Mouse (Mus musculus) hindbrain, embryonic 12.5 days (tissue): ENCODE results near the gene Clspn. TPM values are rescaled to one million over a fixed set of nuclear protein-coding genes. Genes with fewer than 3 reads are reported as not detected.

Experiments
- ATAC-seq: fragments of 200-750 bp; cut with Nextera tagmentation; 2 replicates; pipeline ENCODE4 v1.8.0; 2017; ENCODE audit warnings: moderate TSS enrichment; ENCODE audit not compliant: low FRiP score
- H3K27ac ChIP-seq: fragments of 300-500 bp; sonication (generic); 2 replicates; pipeline ENCODE4 v1.5.1; 2016; ENCODE audit warnings: mild to moderate bottlenecking
- H3K27me3 ChIP-seq: fragments of 300-500 bp; sonication (generic); 2 replicates; pipeline ENCODE4 v1.6.1; 2016; ENCODE audit warnings: mild to moderate bottlenecking
- H3K36me3 ChIP-seq: fragments of 300-500 bp; sonication (generic); 2 replicates; pipeline ENCODE4 v1.6.1; 2016; ENCODE audit warnings: mild to moderate bottlenecking
- H3K4me1 ChIP-seq: fragments of 300-500 bp; sonication (generic); 2 replicates; pipeline ENCODE4 v1.6.1; 2016
- H3K4me2 ChIP-seq: fragments of 300-500 bp; sonication (generic); replicated peaks from 2 replicates; pipeline ENCODE4 v1.6.1; 2016; ENCODE audit warnings: mild to moderate bottlenecking
- H3K4me3 ChIP-seq: fragments of 300-500 bp; sonication (generic); 2 replicates; pipeline ENCODE4 v1.5.1; 2016; ENCODE audit warnings: mild to moderate bottlenecking
- H3K9ac ChIP-seq: fragments of 300-500 bp; sonication (generic); 2 replicates; pipeline ENCODE4 v1.6.1; 2016; ENCODE audit warnings: mild to moderate bottlenecking, moderate library complexity
- H3K9me3 ChIP-seq: fragments of 300-500 bp; sonication (generic); replicated peaks from 2 replicates; pipeline ENCODE4 v1.6.1; 2016; ENCODE audit warnings: mild to moderate bottlenecking
- WGBS: fragments of 180-500 bp; shearing (Covaris S2); methylation state at CpG from one replicate; pipeline ENCODE4 v1.1.7; 2016; 5-methylcytosine and 5-hydroxymethylcytosine counted together
- polyA plus RNA-seq: library from polyadenylated mRNA; unstranded; fragments of >200 nt; fragmentation: Nextera tagmentation; extraction: Ambion mirVana; gene quantifications from 2 replicates; pipeline ENCODE4 v1.2.1, GENCODE M21; 2016

The Clspn gene
- polyA plus RNA-seq, 1 experiment from 2014 or later, result 27.2 TPM

DNA sequence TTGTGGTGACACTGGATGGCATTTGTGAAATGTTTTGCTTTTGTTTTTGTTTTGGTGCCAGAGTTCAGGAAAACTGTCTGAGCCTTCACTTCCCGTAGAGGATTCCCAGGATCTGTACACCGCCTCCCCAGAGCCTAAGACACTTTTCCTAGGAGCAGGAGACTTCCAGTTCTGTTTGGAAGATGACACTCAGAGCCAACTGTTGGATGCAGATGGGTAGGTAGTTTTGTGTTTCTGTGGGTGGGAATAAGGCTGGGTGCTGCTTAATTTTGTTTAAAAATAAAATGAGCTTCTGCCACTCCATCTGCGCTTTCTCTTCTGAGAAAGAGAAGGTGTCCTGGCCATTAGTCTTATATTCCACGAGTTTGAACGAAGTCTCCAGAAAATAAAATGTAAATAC, 19.5 kb downstream of the Clspn start:
- peaks cover 90% of the 10 kb centered on the region for H3K36me3 ChIP-seq
- no peaks in the 10 kb centered on the region for H3K4me1 ChIP-seq
- ATAC-seq, result no peak
- WGBS, result 91% methylated on average over 5 of the region's 5 CpGs
- H3K4me3 ChIP-seq, result no peak overlapping the region
- H3K27ac ChIP-seq, result no peak overlapping the region
- H3K27me3 ChIP-seq, result no peaks in the 10 kb centered on the region
- no peak overlapping the region for H3K9ac ChIP-seq
- no peak overlapping the region for H3K4me2 ChIP-seq
- H3K9me3 ChIP-seq, result no peaks in the 10 kb centered on the region

DNA sequence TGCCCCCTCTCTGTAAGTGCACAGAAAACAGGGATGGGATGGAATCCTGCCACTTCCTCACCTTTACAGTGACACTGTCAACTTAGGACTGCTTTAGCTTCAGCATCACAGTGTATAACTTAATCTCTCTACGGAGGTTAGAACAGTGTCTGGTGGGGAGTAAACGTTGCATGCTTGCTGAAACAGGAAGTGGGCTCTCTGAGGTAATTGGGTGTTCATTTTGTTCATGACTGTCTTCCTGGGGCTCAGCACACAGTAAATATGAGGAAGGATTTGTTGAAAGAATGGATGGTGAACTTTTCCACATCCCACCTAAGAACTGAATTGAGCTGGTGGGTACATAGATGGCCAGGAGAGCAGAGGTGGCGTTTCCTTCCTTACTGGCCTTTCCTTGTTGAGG, 21.2 kb downstream of the Clspn start:
- no peaks in the 10 kb centered on the region for H3K9me3 ChIP-seq
- no peak overlapping the region for H3K9ac ChIP-seq
- no peak overlapping the region for H3K4me3 ChIP-seq
- H3K4me1 ChIP-seq, result no peaks in the 10 kb centered on the region
- WGBS, result 96% methylated on average over 3 of the region's 3 CpGs
- no peak for ATAC-seq
- peaks cover 79% of the 10 kb centered on the region for H3K36me3 ChIP-seq
- no peak overlapping the region for H3K4me2 ChIP-seq
- H3K27me3 ChIP-seq, result no peaks in the 10 kb centered on the region
- H3K27ac ChIP-seq, result no peak overlapping the region

DNA sequence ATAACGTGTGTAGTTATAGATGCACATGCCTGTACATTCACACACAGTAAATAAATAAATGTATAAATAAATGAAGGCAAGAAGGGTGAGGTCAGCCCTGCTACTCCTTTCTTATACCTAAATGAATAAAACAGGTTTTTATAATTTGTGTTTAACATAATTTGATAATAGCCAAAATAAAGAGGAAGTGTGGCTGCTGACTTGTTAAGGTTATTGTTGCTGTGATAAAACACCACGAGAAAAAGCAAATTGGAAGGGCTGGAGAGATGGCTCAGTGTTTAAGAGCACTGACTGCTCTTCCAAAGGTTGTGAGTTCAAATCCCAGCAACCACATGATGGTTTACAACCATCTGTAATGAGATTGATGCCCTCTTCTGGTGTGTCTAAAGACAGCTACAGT, 22.3 kb downstream of the Clspn start:
- Histone ChIP-seq H3K4me3 (no peak overlapping the region), H3K36me3 (peaks cover 76% of the 10 kb centered on the region), H3K4me2 (no peak overlapping the region), H3K4me1 (no peaks in the 10 kb centered on the region), H3K9ac (no peak overlapping the region), H3K9me3 (no peaks in the 10 kb centered on the region), H3K27ac (no peak overlapping the region), H3K27me3 (no peaks in the 10 kb centered on the region)
- no peak for ATAC-seq
- WGBS, result 89% methylated on average over 2 of the region's 2 CpGs

GRCm38 (mm10) chr4:126585739-126586138, 29.0 kb downstream of the Clspn start:
- no peaks in the 10 kb centered on the region for H3K4me1 ChIP-seq
- H3K9me3 ChIP-seq, result no peaks in the 10 kb centered on the region
- no peak overlapping the region for H3K9ac ChIP-seq
- no peak for ATAC-seq
- no peak overlapping the region for H3K27ac ChIP-seq
- H3K4me3 ChIP-seq, result no peak overlapping the region
- WGBS, result 97% methylated on average over 13 of the region's 13 CpGs
- H3K4me2 ChIP-seq, result no peak overlapping the region
- no peaks in the 10 kb centered on the region for H3K27me3 ChIP-seq
- peaks cover 56% of the 10 kb centered on the region for H3K36me3 ChIP-seq

DNA sequence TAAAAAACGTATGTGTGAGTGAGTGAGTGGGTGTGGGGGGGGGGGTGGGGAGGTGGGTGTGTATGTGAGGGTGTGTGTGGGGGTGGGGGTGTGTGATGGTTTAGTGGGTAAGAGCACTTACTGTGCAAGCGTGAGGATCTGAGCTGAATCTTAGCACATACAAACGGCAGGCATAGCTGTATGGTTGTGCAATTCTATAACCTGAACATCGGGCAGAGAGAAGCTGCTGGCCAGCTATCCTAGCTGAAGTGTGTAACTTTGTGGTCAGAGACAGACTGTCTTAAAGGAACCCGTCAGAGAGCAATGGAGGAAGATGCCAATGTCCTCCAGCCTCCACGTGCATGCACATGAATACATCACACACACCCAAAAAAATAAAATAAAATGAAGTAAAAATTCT, 35.3 kb downstream of the Clspn start:
- Histone ChIP-seq H3K4me1 (no peaks in the 10 kb centered on the region), H3K9me3 (no peaks in the 10 kb centered on the region), H3K36me3 (peaks cover 50% of the 10 kb centered on the region), H3K4me3 (no peak overlapping the region), H3K27me3 (no peaks in the 10 kb centered on the region), H3K9ac (no peak overlapping the region), H3K27ac (no peak overlapping the region), H3K4me2 (no peak overlapping the region)
- 92% methylated on average over 6 of the region's 6 CpGs for WGBS
- no peak for ATAC-seq

GRCm38 (mm10) chr4:126599971-126600754, 43.4 kb downstream of the Clspn start:
- H3K9ac ChIP-seq, result no peak overlapping the region
- no peak overlapping the region for H3K4me2 ChIP-seq
- no peak overlapping the region for H3K4me3 ChIP-seq
- no peaks in the 10 kb centered on the region for H3K36me3 ChIP-seq
- H3K27ac ChIP-seq, result no peak overlapping the region
- H3K4me1 ChIP-seq, result peaks cover 9% of the 10 kb centered on the region
- ATAC-seq, result no peak
- no peaks in the 10 kb centered on the region for H3K9me3 ChIP-seq
- H3K27me3 ChIP-seq, result peaks cover 44% of the 10 kb centered on the region
- WGBS, result 36% methylated on average over 8 of the region's 8 CpGs

DNA sequence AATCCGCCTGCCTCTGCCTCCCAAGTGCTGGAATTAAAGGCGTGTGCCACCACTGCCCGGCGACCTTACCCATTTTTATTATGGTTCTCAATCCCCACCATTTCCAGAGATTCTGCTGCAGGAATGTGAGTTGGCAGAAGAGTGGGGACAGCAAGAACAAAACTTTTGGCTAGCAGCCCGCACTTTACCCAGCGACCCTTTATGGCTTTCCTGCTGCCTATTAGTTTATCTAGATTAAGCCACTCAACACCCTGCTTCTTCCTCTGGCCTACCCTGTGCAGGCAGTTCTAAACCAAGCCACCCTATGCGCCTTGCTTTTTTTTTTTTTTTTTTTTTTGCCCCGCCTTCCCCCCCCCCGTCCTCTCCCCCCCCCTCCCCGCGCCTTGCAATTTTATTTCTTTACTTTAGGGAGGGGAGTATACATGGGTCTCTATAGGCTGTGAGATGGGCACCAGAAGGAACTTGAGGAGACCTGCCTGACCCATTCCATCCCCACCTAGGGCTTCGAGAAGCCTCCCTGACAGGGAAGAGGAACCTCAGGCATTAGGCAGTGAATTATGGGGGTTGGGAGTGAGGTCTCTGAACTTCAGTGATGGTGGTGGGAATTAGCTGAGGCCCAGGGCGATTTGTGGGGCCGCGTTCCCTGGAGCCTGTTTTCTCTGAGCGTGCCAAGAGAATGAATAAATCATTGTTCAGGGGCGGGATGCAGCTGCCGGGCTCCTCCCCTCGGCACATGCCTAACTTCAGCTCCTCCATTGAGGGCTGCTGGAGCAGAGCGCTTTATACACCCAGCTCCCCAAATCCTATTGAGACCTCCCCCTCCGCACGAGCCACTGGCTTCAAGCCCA, 45.1 kb downstream of the Clspn start:
- peak overlapping the region; percentile 2; the same call in 1 of the 2 replicates for H3K4me3 ChIP-seq
- peak overlapping the region; percentile 35 for H3K4me2 ChIP-seq
- H3K9ac ChIP-seq, result 0 out of 2 replicates have a peak overlapping the region, but pooled peaks have one; percentile 4
- WGBS, result 31% methylated on average over 18 of the region's 22 CpGs
- no peaks in the 10 kb centered on the region for H3K9me3 ChIP-seq
- H3K36me3 ChIP-seq, result no peaks in the 10 kb centered on the region
- no peak overlapping the region for H3K27ac ChIP-seq
- peak; percentile 89 for ATAC-seq
- peaks cover 9% of the 10 kb centered on the region for H3K4me1 ChIP-seq
- H3K27me3 ChIP-seq, result peaks cover 56% of the 10 kb centered on the region

DNA sequence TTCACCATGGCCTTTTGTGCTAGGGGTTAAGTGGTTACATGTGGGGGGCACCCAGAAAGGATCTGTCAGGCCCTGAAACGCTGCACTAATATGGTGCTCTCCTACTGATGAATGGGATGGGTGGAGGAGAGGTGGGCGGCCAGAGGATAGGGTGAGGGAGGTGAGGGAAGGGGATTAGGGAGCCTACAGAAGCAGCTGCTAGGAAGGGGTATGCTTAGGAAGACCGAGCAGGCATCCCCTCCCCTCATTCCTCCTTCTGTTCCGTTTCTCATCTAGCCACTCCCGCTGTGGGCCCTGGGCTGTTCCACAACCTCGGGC, 45.7 kb downstream of the Clspn start:
- ATAC-seq, result no peak
- H3K4me3 ChIP-seq, result peak overlapping the region; percentile 2; the same call in 1 of the 2 replicates

GRCm38 (mm10) chr4:126604141-126604540, 47.4 kb downstream of the Clspn start:
- Histone ChIP-seq H3K4me1 (peaks cover 9% of the 10 kb centered on the region), H3K4me3 (no peak overlapping the region), H3K27me3 (peaks cover 56% of the 10 kb centered on the region), H3K4me2 (no peak overlapping the region), H3K27ac (no peak overlapping the region), H3K9me3 (no peaks in the 10 kb centered on the region), H3K36me3 (no peaks in the 10 kb centered on the region), H3K9ac (no peak overlapping the region)
- ATAC-seq, result no peak
- 87% methylated on average over 2 of the region's 2 CpGs for WGBS

More for the DNA sequence above, 45.7 kb downstream of the Clspn start:
- 2% methylated on average over 6 of the region's 6 CpGs for WGBS
- H3K9me3 ChIP-seq, result no peaks in the 10 kb centered on the region
- H3K9ac ChIP-seq, result peak overlapping the region; percentile 4; the same call in 1 of the 2 replicates
- H3K4me2 ChIP-seq, result peak overlapping the region; percentile 35
- no peak overlapping the region for H3K27ac ChIP-seq
- H3K4me1 ChIP-seq, result peaks cover 9% of the 10 kb centered on the region
- H3K27me3 ChIP-seq, result peaks cover 53% of the 10 kb centered on the region
- no peaks in the 10 kb centered on the region for H3K36me3 ChIP-seq

GRCm38 (mm10) chr4:126605751-126606150, 49.0 kb downstream of the Clspn start:
- Histone ChIP-seq H3K9me3 (no peaks in the 10 kb centered on the region), H3K9ac (no peak overlapping the region), H3K36me3 (no peaks in the 10 kb centered on the region), H3K27me3 (peaks cover 56% of the 10 kb centered on the region), H3K4me2 (no peak overlapping the region), H3K27ac (no peak overlapping the region), H3K4me1 (peaks cover 12% of the 10 kb centered on the region), H3K4me3 (no peak overlapping the region)
- no peak for ATAC-seq
- 87% methylated on average over 4 of the region's 4 CpGs for WGBS

- H3K36me3 ChIP-seq, result peaks cover 3% of the 10 kb centered on the region; the same call in 1 of the 2 replicates
- 0 out of 2 replicates have a peak, but pooled peaks cover 4% of the 10 kb centered on the region for H3K4me1 ChIP-seq
- H3K4me3 ChIP-seq, result peak within 1 kb of the TSS; percentile 44
- peaks cover 70% of the 10 kb centered on the region for H3K27me3 ChIP-seq
- H3K9ac ChIP-seq, result peak within 1 kb of the TSS; percentile 72
- no peaks in the 10 kb centered on the region for H3K9me3 ChIP-seq
- peak; percentile 78 for ATAC-seq
- 0 out of 2 replicates have a peak within 1 kb of the TSS, but pooled peaks have one; percentile 7 for H3K27ac ChIP-seq
- under 1% methylated on average over 48 of the region's 48 CpGs for WGBS
- H3K4me2 ChIP-seq, result peak within 1 kb of the TSS; percentile 83
These were observed 53.0 kb downstream of the Clspn start, which contains the start of gene 5730409E04Rik for GRCm38 (mm10) chr4:126609606-126610181. 5730409E04Rik (plus strand) TSS chr4:126609818.

GRCm38 (mm10) chr4:126611991-126612390, 55.3 kb downstream of the Clspn start:
- H3K4me2 ChIP-seq, result no peak overlapping the region
- H3K9ac ChIP-seq, result no peak overlapping the region
- ATAC-seq, result no peak
- H3K27ac ChIP-seq, result no peak overlapping the region
- WGBS, result 87% methylated on average over 17 of the region's 17 CpGs
- peaks cover 77% of the 10 kb centered on the region for H3K27me3 ChIP-seq
- H3K4me3 ChIP-seq, result no peak overlapping the region
- no peaks in the 10 kb centered on the region for H3K9me3 ChIP-seq
- H3K36me3 ChIP-seq, result peaks cover 3% of the 10 kb centered on the region; the same call in 1 of the 2 replicates
- H3K4me1 ChIP-seq, result 0 out of 2 replicates have a peak, but pooled peaks cover 4% of the 10 kb centered on the region
